Mouse (Mus musculus) mature B cell (primary cell): Measurements from ENCODE around the gene Stc2.

Experiments
- in situ Hi-C: fragments of 300-500 bp; cut with MboI; formaldehyde crosslinking; loops from 2 replicates; pipeline ENCODE4 v1.14.3; 2019

The Stc2 gene

DNA sequence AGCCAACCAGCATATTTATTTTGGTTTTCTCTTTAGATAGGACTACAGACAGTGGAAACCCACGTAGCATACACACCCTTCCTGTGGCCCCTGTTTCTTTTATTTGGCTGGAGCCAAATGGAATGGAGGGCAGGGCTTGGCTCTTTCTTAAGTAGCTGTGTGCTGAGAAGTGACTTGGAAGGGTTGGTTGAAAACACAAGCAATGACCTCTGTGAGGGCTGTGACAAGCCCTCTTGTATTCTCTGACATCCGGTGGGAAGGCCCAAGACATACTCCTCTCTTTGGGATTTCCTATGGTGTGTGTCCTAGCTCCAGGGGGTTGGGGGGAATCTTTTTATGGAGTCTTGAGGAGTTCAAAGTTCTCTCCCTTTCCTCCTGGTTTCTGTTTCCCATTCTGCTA lies 3.5 kb downstream of the Stc2 start:
- in situ Hi-C loops, result no loop called here

DNA sequence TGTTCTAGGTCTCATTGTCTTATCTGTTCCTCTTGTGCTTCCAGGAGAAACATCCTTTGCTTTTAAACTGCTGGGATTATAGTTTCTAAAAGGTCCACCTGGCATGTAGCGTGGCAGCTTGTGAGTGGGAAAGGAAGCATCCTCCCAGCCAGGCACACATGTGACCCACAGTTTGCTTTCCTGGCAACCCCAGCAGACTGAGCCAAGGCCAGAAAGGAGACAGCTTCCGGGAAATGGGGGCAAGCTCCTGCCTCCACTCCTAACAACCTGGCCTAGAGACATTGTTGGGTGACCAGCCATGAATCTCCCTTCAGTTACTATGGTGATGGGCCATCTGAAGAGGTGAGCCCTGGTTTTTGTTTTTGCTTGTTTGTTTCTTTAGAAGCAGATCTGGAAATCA lies 3.9 kb downstream of the Stc2 start:
- in situ Hi-C loops, result no loop called here

DNA sequence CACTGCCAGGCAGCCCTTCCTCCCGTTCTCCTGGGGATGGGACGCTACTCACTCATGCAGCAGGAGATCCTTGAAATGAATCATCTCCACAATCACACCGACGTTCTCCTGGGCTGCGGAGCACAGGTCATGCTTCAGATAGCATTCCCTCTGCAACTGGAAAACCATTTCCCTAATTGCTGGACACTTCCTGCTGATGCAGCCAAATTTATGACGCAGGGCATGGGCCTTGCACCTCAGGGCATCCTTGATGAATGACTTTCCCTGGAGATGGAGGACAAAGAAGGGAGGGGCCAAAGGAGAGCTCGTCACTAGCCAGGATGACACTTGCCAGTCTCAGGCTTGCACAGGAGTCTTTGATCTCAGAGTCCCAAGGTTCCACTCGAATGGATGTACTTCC lies 4.6 kb downstream of the Stc2 start:
- in situ Hi-C loops, result no loop called here

DNA sequence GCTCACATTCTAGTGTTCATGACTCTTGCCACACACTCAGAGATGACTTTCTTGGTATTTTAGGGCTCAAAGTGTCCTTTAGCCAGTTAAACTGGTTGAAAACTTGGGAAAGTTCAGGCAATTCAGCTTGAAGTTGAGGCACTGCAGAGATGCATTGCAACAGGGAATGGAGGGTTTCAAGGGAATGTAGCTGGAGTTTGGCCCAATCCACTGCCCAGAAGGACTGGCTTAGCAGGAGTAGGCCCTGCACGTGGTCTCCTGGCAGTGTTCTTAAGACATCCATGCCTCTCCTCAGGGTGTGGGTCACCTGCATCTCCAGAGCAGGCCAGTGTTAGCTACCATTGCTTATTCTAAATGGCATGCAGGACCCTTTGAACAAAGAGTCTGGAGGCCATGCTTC lies 7.0 kb downstream of the Stc2 start:
- in situ Hi-C loops, result no loop called here

DNA sequence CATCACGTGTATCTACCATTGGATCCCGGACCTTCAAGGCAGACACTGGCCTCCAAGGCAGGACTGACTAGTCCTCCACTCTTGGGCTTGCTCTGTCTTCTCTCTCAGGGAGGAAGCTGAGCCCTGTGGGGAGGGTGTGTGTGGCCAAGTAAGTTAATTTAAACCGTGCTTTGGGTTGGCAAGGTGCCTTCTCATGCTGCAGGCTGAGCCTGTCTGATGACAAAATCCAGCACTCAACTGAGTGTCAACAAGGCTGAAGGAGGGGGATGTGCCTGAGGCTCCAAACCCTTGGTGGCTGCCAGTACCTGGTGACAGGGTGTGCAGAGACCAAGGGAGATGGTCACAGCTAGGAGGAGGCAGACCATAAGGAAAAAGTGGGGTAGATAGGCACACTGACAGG lies 7.5 kb downstream of the Stc2 start:
- in situ Hi-C loops, result no loop called here

DNA sequence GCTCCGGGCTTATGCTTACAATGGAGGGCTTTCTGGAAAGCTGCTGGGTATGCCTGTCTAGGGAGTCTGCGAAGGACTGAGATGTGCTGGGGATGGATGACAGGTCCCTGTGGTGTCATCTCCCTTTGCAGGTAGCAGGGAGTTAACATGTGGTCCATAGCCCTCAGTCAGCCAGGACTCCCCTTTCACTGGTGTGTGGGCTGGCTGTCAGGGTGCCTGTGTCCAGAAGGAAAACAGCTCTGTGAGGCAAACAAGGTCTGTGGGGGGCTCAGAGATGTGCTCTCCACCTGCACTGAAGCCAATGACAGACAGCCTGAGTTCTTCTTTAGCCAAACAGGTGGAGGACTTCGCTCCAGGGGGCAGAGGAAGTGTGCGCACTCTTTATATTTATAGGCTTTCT lies 8.8 kb downstream of the Stc2 start:
- in situ Hi-C loops, result no loop called here

DNA sequence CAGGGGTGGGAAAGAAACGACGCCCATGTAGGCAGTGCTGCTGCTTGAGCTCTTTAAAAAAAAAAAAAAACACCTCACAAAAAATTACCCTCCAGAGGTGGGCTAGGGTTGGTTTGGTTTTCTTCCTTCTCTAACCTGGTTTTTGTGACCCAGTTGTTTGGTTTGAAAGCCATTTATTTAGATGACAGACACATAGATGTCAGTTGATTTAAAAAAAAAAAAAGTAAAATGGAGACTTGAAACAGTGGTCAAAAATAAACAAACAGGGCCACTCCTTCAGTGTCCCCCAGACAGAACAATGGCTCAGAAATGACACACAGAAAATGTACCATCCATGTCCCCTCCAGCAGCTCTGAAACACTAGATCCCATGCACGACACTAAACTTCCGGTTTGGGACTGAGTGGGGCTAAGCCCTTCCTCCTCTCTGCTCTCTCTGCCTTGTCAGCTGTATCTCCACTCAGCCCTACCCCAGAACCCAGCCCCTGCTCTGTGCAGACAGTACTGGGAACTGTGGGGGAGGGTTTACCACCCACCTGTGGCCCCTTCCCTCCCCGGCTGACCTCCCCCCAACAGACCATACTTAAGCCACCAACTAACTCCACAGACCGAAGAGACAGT lies 10.5 kb downstream of the Stc2 start:
- in situ Hi-C loops, result no loop called here

DNA sequence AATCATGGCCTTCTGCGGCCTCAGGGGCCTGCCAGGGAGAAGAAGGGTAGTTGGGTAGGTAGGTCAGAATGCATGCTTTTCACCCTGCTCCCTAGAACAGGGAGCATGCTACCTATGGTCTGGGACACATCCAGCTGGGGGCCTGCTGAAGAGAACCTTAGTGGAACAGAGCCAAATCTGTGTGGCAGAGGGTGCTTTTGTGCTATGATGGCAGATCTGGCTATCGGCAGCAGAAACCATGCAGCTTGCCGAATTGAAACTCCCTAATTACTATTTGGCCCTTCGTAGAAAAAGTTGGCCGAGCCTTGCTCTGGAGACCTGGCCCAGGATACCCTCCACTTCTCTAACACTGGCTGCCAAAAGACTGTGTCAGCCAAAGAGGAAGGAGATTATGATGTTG lies 11.4 kb downstream of the Stc2 start:
- in situ Hi-C loops, result no loop called here

DNA sequence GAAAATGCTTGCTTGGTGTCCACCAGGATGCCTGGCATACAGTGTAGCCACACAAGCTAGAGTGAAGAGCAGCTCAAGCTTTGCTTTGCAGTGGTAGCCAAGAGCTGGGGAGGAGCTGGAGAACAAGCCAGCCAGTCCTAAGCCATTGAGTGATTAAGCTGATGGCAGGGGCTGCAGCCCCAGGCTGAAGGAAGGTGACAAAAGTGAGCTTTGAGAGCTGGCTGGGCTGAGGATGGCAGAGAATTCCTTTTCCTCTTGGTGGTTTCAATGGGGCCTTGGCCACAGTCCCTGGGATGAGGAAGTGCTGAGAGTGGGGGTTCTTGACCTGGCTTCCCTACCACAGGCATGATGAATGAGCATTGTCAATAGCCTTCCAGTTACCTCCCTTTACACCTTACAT lies 13.0 kb downstream of the Stc2 start:
- in situ Hi-C loops, result no loop called here

DNA sequence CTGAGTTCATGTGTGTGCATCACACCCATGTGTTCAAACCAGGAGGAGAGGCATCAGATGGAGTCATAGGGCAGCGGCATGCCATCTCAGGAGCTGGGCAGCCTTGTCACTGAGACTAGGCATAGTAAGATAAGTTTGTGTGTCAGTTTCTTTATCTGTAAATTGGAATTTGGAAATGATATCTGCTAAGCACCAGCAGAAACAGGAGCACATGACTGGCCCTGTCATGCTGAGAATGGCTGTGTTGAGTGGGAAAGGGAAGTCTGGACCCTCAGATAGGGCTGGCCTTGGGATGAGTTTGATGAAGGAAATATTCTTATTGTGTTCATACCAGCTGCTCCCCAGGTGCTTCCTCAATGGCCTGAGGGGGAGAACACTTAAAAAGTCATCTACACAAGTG lies 14.1 kb downstream of the Stc2 start:
- in situ Hi-C loops, result no loop called here

DNA sequence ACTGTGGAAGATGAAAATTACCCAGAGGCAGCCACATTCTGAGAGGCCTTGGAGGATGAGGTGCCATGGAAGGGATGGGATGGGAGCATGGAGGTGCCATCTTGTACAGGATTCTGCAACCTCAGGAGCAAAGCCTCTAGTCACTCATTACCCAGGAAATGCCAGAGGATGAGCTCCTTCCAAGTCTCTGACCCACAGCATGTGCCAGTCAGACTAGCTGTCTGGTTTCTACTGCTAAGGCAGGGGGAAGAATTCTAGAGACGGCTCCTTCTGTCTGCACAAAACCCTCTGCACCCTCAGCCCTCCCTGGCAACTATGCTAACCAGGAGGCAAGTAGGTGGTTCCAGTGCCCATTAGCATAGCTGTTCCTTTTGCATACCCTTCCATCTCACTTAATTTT lies 15.4 kb downstream of the Stc2 start:
- in situ Hi-C loops, result no loop called here
